8 mouse cellular contexts compared by ENCODE assay signal in the genomic region with DNA sequence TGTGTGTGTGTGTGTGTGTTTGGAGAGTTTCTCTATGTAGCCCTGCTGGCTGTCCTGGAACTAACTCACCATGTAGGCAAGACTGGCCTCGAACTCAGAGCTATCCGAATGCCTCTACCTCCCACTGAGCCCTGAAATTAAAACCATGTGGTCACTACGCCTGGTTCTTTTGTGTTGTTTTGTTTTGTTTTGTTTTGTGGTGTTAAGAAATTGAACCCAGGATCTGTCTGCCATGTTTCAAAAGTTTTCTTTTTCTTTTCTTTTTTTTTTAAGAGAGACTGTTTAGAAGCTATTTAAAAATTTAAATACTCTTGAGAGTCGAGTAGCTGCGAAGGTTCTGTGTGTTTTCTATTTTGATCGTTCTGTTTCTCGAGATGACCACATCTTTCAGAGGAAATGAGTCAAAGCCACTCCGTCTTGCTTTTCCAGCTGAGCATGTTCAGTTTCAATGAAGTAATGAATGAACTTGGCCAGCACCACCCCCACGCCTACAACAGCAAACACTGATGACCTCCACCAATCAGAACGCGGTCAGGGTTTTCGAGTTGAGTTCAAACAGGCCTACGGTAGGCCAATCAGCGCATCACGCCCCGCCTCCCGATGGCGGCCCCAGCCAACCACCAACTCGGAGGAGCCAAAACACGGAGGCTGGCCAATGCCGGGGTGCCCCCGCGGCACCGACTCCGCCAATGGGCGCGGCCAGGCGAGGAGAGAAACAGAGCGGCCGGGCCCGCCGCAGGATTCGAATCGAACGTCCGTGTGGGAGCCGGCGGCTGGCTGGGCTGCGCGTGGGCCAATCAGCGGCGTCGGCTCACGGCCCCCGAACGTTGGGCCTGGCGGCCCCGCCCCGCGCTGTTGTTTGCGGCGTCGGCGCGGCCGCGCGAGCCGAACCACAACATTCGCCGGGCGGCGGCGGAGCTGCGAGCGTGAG. TPM values are rescaled to one million over a fixed set of nuclear protein-coding genes. Genes with fewer than 3 reads are reported as not detected.
DNase-seq lines count a peak whose midpoint lies in the region; ATAC-seq and TF ChIP-seq lines count a peak whose summit lies in the region.

A gene (plus strand): TSS at position 739 of the 931 bp plus-strand sequence.

- peak; percentile 45 for TF ChIP-seq POLR2A in kidney, adult 2 months (IDR thresholded peaks at IDR 0.05; ENCODE audit: low read depth, low read length)
- peak; percentile 34; the same call in 1 of the 2 replicates for TF ChIP-seq POLR2A in spleen, adult 2 months (IDR thresholded peaks at IDR 0.05; ENCODE audit: low read depth, low read length)

- peak within 1 kb of the TSS; percentile 85 for H3K9ac ChIP-seq in embryonic facial prominence, embryonic 13.5 days
- peak within 1 kb of the TSS; percentile 94 for H3K9ac ChIP-seq in limb, embryonic 12.5 days (replicated peaks)
- peak within 1 kb of the TSS; percentile 84 for H3K9ac ChIP-seq in midbrain, embryonic 15.5 days

- no peaks in the 10 kb centered on the region for H3K9me3 ChIP-seq in embryonic facial prominence, embryonic 13.5 days
- no peaks in the 10 kb centered on the region for H3K9me3 ChIP-seq in limb, embryonic 12.5 days
- no peaks in the 10 kb centered on the region for H3K9me3 ChIP-seq in midbrain, embryonic 15.5 days

- no peaks in the 10 kb centered on the region for H3K27me3 ChIP-seq in embryonic facial prominence, embryonic 13.5 days
- no peaks in the 10 kb centered on the region for H3K27me3 ChIP-seq in kidney, adult 2 months (replicated peaks; ENCODE audit: control insufficient read depth, insufficient read depth, low read length)
- 0 out of 2 replicates have a peak, but pooled peaks cover 3% of the 10 kb centered on the region for H3K27me3 ChIP-seq in limb, embryonic 12.5 days
- H3K27me3 ChIP-seq in midbrain, embryonic 15.5 days (replicated peaks) = no peaks in the 10 kb centered on the region
- H3K27me3 ChIP-seq in spleen, adult 2 months (ENCODE audit: control insufficient read depth, insufficient read depth, low read length) = no peaks in the 10 kb centered on the region

- H3K36me3 ChIP-seq in embryonic facial prominence, embryonic 13.5 days = peaks cover 15% of the 10 kb centered on the region
- H3K36me3 ChIP-seq in kidney, adult 2 months (ENCODE audit: control insufficient read depth, insufficient read depth, low read length) = no peaks in the 10 kb centered on the region; the same call in 1 of the 2 replicates
- H3K36me3 ChIP-seq in limb, embryonic 12.5 days = peaks cover 21% of the 10 kb centered on the region
- no peaks in the 10 kb centered on the region for H3K36me3 ChIP-seq in midbrain, embryonic 15.5 days (replicated peaks)
- peaks cover 9% of the 10 kb centered on the region for H3K36me3 ChIP-seq in spleen, adult 2 months (ENCODE audit: control insufficient read depth, insufficient read depth, low read length)

- peak; percentile 100 for DNase-seq in 3134 (ENCODE audit: extremely low read depth, insufficient read length, low spot score)
- peak; percentile 99 to 100 for DNase-seq in adrenal gland, postnatal 36 days
- DNase-seq in heart, adult 18-20 months = peak; percentile 98 to 100
- peak; percentile 100 for DNase-seq in kidney, adult 2 months
- DNase-seq in spleen, adult 2 months (ENCODE audit: low read depth in 1 of 2, low spot score in 2 of 2) = peak; percentile 99

- peaks cover 45% of the 10 kb centered on the region for H3K4me1 ChIP-seq in embryonic facial prominence, embryonic 13.5 days
- peaks cover 39% of the 10 kb centered on the region for H3K4me1 ChIP-seq in kidney, adult 2 months (ENCODE audit: control insufficient read depth, insufficient read depth, low read length)
- H3K4me1 ChIP-seq in limb, embryonic 12.5 days (replicated peaks) = peaks cover 27% of the 10 kb centered on the region
- peaks cover 33% of the 10 kb centered on the region for H3K4me1 ChIP-seq in midbrain, embryonic 15.5 days
- peaks cover 30% of the 10 kb centered on the region; the same call in 1 of the 2 replicates for H3K4me1 ChIP-seq in spleen, adult 2 months (ENCODE audit: control insufficient read depth, insufficient read depth, insufficient read length)

- peak within 1 kb of the TSS; percentile 68 for H3K4me2 ChIP-seq in embryonic facial prominence, embryonic 13.5 days
- peak within 1 kb of the TSS; percentile 83 for H3K4me2 ChIP-seq in limb, embryonic 12.5 days
- peak within 1 kb of the TSS; percentile 70 for H3K4me2 ChIP-seq in midbrain, embryonic 15.5 days

- 1% methylated on average over 66 of the region's 66 CpGs for WGBS in embryonic facial prominence, embryonic 13.5 days
- WGBS in kidney, adult 2 months = 2% methylated on average over 66 of the region's 66 CpGs
- 1% methylated on average over 65 of the region's 66 CpGs for WGBS in limb, embryonic 12.5 days
- 2% methylated on average over 60 of the region's 66 CpGs for WGBS in midbrain, embryonic 15.5 days
- 3% methylated on average over 66 of the region's 66 CpGs for WGBS in spleen, adult 2 months

- H3K27ac ChIP-seq in embryonic facial prominence, embryonic 13.5 days = peak within 1 kb of the TSS; percentile 90
- peak within 1 kb of the TSS; percentile 97 for H3K27ac ChIP-seq in kidney, adult 2 months (ENCODE audit: insufficient read depth, low read depth, low read length)
- peak within 1 kb of the TSS; percentile 94 for H3K27ac ChIP-seq in limb, embryonic 12.5 days
- peak within 1 kb of the TSS; percentile 91 for H3K27ac ChIP-seq in midbrain, embryonic 15.5 days
- H3K27ac ChIP-seq in spleen, adult 2 months (ENCODE audit: insufficient read depth, low read length) = peak within 1 kb of the TSS; percentile 91

- peak within 1 kb of the TSS; percentile 70 for H3K4me3 ChIP-seq in embryonic facial prominence, embryonic 13.5 days
- H3K4me3 ChIP-seq in kidney, adult 2 months (ENCODE audit: insufficient read depth, low read depth, low read length) = peak within 1 kb of the TSS; percentile 95
- peak within 1 kb of the TSS; percentile 93 for H3K4me3 ChIP-seq in limb, embryonic 12.5 days (replicated peaks)
- peak within 1 kb of the TSS; percentile 79 for H3K4me3 ChIP-seq in midbrain, embryonic 15.5 days
- peak within 1 kb of the TSS; percentile 92 for H3K4me3 ChIP-seq in spleen, adult 2 months (ENCODE audit: extremely low read depth, insufficient read depth, insufficient read length)

- peak; percentile 97 for ATAC-seq in embryonic facial prominence, embryonic 13.5 days (ENCODE audit: insufficient number of reproducible peaks, insufficient read depth, low FRiP score, low TSS enrichment, low read depth)
- peak; percentile 99 for ATAC-seq in limb, embryonic 12.5 days (ENCODE audit: insufficient number of reproducible peaks, insufficient read depth, low FRiP score, low TSS enrichment, low read depth)
- peak; percentile 98 for ATAC-seq in midbrain, embryonic 15.5 days (replicated peaks)

- no peak for TF ChIP-seq CTCF in kidney, adult 2 months (conservative IDR thresholded peaks at IDR 0.05; ENCODE audit: insufficient read depth, insufficient read length, low read depth, low read length)
- TF ChIP-seq CTCF in spleen, adult 2 months (IDR thresholded peaks at IDR 0.05; ENCODE audit: extremely low read depth, insufficient read depth, insufficient read length, insufficient replicate concordance) = no peak

RNA-seq across cellular contexts. Expression of the gene that starts here (rescaled TPM):
- total RNA-seq in adrenal gland, postnatal 36 days (2021) = 10 to 100 TPM; 30.9 to 42.6 TPM
- polyA plus RNA-seq in embryonic facial prominence, embryonic 13.5 days (2015; fragmentation: Nextera tagmentation; extraction: Ambion mirVana) = 26.4 and 35.2 TPM in 2 replicates
- total RNA-seq in heart, adult 18-20 months (2021) = 10 to 100 TPM; 32.0 to 33.3 TPM
- polyA plus RNA-seq in kidney, adult 2 months (2012; rRNA removed) = 195 and 211 TPM in 2 replicates
- 36.6 and 48.4 TPM in 2 replicates for polyA plus RNA-seq in limb, embryonic 12.5 days (2016; fragmentation: Nextera tagmentation; extraction: Ambion mirVana)
- 40.9 and 44.2 TPM in 2 replicates for polyA plus RNA-seq in midbrain, embryonic 15.5 days (2015; fragmentation: Nextera tagmentation; extraction: Ambion mirVana)
- 152 and 245 TPM in 2 replicates for polyA plus RNA-seq in spleen, adult 2 months (2012; rRNA removed)

Comparison
In these comparisons a context has a peak if more than half of its experiments do, and no peak if none do; other contexts are left out.
1. Peak in every context shown above with its lines: DNase-seq, ATAC-seq, H3K4me3 ChIP-seq and H3K27ac ChIP-seq.